Mouse (Mus musculus) activated CD4-positive, CD25-positive, alpha-beta regulatory T cell, adult 4 months (primary cell): ENCODE measurements around the gene Wdfy4. TPM values are rescaled to one million over a fixed set of nuclear protein-coding genes. Genes with fewer than 3 reads are reported as not detected.

ENCODE experiments used
- ATAC-seq: one replicate; pipeline ENCODE4 v1.8.0; 2017
- polyA plus RNA-seq, 2 experiments: library from polyadenylated mRNA; unstranded; fragments of 100-300 nt; shearing (Covaris generic); gene quantifications; one replicate each; pipeline ENCODE4 v1.2.1; 2017

The Wdfy4 gene
- polyA plus RNA-seq = under 1 TPM in 1 of 2 experiments, not detected in 1; 0.84 TPM

DNA sequence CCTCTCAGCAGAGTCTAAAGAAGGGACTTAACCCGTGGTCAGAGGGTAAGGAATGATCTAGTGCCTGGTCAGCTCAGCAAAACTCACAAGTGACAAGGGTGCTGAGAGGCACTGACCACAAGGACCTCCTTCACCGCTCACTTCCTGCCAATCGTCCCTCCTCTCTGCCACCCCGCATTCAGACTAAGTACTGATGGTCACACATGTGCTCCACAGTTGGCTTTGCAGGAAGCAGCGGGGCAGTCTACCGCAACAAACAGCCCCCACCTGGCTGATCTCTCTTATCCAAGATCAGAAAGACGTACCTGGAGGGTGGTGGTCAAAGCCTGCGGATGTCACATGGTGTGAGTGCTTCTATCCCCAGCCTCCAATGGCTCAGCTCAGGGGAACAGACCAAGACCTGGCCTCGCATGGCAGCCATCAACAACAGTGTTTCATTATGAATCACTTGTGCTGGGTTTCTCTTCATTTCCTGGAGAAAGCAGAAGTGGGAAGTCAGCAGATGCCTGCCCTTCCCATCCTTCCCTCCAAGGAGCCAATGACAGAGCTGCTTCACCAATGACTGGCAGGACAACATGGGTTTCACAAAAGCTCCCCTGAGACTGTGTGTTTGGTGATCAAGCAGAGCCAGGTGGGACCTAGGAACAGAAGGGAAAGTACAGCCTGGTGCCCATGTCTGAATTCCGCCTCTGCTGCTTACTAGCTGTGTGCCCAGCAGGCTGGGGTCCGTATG, at the start of gene Wdfy4:
Gene Wdfy4, minus strand, starts transcription at position 441 of the 733 bp plus-strand sequence.
- no peak for ATAC-seq

DNA sequence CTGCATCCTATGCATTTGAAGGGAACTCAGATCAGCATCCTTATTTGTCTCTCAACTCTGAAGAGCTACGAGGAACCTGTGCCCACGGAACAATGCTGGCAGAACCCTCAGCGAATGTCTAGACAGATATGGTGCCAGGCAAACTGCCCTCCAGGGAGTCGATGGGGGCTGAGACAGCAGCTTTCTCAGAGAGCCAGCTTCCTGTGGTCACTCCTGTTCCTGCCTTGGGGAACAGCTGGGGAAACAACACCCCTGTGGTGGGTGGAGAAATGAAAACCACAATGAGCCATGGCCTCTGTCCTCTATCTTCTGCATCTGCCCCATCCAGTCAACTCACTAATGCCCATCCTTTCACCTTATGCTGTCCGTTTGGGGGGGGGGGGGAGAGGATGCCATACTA, 46.7 kb upstream of the Wdfy4 start:
- no peak for ATAC-seq

DNA sequence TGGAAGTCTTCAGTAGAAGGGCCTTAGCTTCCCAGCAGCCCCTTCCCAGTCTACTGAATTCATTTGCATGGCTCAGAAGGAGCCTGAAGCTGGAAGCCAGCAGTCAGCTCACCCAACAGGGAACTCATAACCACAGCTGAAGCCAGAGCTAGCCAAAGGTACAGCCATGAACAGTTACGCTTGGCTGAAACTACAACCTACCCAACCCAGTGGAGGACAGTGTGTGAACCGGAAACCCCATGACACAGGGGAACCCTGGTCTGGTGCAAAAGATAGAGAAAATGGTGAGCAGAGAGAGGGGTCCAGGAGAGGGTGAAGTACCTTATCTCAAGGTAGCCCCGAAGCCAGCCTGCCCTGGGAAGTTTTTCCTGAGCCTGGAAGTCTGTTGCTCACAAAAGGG, 46.0 kb upstream of the Wdfy4 start:
- ATAC-seq = no peak

DNA sequence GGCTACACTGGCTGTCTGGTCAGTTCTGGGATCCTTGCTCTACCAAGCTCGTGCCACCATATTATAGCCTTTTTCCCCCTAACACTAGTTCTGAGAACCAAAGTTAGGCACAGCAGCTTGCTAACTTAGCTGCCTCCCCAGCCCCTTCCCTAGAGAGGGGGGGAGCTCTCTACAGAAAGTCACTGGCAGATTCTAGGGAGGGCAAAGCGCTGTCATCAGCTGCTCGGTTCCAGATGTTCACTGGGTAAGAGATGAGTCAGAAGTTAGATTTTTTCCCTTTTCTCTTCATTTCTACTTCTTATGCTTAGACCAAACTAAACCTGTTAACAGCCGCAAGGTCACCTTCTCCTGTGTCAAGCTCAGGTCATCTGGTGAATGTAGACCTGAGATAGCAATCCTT, 45.4 kb upstream of the Wdfy4 start:
- ATAC-seq = no peak

DNA sequence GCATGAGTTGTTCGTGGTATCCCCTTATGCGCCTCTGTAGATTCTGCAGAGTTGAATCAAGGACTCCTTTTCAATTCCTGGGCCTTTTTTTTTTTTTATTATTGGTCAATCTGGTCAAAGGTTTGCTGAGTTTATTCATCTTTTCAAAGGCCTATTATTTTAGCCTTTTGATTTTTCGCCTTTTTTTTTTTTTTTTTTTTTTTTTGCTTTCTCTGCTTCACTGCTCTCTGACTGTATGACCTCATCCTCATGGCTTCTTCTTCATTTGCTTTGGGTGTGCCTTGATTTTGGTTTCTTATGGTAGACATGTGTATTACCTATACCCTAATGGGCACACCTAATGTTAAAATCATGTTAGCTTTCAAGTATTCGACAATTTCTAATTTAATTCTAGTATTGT, 39.9 kb upstream of the Wdfy4 start:
- no peak for ATAC-seq

DNA sequence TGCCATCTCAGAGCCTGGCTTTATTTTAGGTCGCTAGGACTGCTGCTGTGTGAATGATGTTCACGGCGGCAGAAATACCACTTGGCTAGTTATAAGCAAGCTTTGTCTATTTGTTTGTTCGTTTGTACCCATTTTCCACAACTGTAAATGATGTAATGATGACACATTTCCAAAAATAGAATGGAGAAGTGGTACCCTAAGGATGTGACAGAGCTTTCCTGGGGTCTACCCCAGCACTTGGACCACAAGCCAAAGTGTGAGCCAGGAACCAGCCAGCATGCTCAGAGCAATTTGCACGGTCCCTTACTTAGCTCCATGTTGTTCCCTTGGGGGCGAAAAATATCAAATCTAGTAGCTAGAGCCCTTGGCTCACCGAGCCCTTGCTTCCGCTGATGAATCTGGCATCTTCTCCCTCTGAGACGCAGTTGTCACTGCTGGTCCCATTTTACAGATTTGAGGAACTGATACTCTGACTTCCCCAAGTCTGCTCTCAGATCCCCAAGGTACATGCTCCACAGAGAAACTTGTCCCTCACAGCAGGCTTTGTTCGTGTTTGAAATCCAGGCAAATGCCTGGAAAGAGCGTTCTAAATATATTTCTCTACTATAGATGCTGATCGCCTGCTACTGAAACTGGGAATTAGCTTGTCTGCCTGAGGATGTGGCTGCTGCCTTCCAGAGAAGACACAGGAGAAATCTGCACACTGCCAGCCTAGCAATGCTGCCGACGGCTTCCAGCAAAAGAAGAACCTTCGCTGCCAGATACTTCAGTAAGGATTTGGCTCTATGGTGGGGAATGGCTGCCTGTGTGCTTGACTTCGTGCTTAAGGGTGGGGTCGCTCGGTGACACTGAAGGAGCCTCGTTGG, 31.3 kb upstream of the Wdfy4 start:
- no peak for ATAC-seq

DNA sequence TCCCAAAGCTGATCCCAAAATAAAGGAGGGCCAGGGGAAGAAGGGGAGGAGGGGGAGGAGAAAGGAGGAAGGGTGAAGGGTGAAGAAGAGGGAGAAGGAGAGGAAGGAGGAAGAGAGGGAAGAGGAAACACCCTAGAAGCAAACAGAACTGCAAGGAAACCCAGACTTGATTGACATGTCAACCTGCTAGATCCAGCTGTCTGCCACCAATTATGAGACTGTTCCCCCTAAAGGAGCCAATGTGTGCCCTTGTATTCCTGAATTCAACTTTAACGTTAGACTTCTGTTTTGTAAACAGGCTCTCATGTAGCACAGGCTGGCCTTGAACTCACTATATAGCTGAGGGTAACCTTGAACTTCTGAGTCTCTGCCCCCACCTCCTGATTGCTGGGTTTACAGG, 29.9 kb upstream of the Wdfy4 start:
- ATAC-seq = no peak

DNA sequence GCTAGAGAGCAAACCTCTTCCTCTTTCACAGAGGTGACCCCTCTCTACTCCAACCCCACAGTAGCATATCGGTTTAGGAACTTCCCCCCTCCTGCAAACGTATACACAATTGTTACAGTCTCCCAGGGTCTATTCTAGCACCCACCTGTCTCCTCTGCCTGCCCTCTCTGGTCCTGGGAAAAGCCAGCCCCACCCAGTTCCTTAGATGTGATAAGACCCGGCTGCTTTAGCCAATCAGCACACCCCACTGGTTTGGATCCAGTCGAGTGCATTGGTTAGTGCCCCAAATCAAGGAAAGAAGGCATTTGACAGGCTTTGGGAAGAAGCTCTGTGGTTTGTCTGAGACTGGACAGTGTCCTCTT, 29.4 kb upstream of the Wdfy4 start:
- no peak for ATAC-seq

DNA sequence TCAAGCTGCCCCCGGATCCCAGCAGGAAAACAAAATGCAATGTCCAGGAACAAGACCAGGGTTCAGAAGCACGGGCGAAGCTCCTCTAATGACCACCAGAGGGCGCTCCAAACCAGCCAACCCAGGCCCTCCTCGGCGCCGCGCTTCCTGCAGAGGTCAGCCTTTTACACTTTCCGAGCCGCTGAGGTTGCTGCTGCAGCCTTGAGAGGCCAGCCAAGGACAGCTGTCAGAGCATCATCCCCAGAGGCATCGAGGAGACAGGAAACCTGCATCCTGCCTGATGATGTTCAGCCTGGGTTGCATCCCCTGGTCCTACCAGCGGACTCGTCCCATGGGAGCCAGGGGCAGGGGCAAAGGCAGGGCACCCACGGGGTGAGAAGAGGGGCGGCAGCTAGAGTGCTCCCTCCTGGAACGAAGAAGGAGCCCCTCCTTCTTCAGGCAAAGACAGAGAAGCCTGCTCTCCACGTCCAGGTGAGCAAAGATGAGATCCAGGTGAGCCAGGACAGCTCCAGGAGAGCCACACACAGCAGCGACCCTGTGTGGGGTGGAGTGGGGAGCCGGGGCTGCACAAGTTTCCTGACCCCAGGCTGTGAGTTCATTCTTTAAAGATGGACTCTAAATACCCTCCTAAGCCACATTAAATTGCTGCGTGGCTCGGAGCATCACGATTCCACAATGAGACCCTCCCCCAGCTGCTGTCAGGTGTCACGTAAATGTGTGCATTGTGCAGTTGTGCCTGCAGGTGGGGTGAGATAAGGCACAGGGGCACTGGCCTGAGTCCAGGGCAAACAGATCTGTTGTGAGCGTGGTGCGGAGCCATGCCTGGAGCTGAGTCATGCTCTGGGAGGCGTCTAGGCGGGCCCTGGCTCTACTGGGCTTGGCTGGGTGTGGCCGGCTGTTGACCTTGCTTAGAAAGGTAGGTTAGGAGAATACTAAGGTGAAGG, 28.8 kb upstream of the Wdfy4 start, which contains the start of gene Arhgap22:
Gene Arhgap22, plus strand, starts transcription at position 204 of the 944 bp plus-strand sequence.
- ATAC-seq = no peak

DNA sequence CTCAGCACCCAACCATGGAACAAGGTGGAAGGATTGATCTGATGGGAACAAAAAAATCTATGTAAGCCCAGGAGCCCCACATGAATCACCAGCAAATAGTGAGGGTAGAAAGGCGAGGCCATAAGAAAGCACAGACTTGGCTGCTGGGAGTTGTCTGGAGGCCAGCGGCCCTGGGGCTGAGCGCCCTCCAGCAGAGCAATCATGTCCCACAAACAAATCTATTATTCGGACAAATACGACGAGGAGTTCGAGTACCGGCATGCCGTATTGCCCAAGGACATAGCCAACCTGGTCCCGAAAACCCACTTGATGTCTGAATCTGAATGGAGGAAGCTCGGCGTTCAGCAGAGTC, 27.6 kb upstream of the Wdfy4 start:
- no peak for ATAC-seq

DNA sequence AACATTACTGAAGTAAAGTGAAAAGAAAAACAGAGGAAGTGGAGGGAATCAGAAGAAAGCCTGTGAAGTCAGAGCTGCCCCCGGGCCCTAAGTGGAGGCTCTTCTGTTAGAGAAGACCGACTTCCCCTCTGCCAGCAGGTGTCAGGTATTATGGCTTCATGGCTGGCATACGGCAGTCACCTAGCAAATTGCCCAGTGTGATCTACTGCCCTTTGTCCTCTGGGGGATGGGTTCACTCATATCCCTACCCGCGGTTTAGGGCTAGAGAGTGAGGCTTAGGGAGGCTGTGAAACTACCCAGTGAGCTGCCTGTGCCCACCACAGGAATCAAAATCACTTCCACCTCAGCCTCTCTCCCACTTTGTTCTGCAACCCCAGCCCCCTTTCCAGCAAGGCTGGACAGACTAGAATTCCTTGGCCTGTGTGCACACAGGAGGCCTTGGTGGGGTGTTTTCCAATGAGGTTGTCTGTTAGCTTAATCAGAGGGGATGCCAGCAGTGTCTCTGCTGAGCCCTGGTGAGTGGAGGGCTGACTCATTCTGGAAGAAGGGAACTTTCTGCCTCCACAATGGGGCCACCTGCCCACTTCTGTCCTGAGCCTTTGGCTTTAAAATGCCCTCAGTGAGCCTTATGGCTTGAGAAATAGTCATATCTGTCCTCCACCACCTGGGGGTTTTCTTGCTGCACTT, 27.1 kb upstream of the Wdfy4 start:
- ATAC-seq = no peak

DNA sequence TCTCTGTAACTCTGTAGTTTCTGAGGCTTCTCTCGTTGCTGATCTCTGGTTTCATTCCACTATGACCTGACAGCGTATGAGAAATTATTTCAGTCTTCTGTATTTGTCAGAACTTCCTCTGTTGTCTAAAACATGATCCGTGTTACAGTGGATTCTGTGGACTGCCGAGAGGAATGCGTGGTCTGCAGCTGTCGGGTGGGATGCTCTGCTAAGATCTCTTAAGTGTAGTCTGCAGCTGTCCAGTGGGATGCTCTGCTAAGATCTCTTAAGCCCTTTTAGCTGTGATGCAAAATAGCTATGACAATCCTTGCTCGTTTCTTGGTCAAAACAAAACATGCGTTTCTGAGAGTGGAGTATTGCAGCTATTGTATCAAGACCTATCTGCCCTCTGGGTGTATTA, 25.5 kb upstream of the Wdfy4 start:
- no peak for ATAC-seq

DNA sequence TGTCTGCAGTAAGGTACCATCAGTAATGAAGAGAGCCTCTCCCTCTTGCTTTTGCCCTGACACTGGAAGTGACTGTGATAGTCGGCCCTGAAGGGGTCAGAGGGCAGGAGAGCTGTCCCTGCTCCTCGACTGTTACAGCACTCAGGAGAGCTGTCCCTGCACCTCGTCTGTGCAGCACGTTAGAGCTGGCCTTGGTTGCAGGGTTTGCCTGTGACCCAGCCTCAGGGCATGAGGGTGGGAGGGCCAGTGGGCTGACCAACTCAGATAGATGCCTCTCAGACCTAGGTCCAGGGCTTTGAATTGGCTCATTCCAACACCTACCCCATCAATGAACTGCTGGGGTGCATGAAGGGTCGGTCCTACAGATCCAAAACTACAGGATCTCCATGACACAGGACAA, 23.0 kb upstream of the Wdfy4 start:
- no peak for ATAC-seq

DNA sequence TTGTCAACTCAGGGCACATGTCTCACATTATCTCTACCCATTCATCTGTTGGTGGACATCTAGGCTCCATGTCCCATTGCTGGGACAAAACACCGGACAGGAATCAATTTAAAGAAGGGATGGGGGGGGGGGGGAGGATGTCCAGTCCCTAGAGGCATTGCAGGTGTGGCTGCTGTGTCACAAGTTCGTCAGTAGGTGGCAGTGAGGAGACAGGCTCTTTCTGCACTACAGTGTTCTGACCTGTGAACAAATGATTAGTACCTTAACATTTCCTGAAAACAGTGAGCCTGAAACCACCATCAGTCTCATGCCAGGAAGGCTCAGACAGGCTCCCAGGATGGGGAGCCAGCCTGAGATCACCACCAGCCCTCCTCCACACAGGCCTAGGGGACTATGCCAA, 21.7 kb upstream of the Wdfy4 start:
- ATAC-seq = no peak

DNA sequence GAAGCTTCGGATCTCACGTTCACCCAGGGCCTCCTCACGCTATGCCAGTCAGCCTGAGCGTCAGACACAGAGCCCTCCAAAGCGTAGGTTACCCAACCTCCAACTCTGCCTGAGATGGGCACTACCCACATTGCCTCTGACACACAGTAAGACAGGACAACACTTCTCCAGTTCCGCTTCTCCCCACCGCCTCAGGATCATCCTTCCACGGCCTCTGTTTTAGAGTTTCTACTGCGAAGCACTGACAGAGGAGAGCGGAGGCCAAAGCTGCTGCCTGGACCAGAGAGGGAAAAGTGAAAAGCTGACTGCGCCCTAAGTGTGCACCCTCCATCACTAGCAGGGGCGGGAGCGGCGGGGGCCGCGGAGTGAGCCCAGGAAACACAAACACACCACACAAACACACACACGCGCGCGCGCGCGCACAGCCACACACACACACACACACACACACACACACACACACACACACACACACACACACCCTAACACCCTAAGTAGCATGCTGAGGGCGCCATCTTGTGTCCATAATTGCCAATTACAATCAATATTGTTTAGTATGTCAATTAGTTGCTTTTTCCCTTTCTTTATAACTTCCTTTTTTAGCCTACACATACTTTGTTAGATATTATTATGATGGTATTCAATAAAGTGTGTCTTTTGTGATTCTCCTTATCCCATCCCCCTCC, 20.1 kb upstream of the Wdfy4 start:
- ATAC-seq = no peak

DNA sequence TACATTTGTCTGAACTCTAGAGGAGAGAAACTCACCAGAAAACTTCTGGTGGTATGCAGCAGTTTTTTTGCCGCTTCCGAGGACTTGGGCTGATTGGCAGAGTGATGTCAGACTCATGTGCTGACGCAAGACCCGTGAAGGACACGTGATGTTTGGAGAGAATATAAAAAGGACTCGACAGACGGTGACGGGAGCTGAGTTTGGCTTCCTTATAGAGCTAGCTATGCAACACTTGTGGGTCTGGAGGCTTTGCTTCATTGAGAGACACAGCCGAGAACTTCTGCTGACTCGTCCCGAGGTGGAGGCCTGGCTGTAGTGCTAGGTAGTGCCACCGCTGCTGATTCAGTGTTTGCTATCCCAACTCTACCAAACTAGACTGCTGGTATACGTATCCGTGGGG, 18.5 kb upstream of the Wdfy4 start:
- ATAC-seq = no peak

DNA sequence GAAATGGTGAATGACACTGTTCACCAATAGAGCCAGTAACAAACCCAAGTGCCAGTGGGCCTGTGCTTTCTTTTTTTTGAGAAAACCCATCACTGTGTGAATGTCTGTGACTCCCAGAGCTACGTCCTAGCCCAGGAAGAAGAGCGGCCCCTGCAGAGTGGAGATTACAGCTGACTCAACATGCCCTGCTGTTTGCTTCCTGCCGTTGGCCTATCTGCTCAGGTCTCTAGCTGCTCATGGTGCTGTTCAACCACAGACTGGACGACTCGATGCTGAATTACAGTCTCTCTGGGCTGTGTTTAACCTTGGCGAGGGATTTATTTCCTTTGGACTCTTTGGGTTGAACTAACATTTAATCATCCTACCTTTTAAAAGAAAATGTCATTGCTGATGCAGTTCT, 17.6 kb upstream of the Wdfy4 start:
- no peak for ATAC-seq

DNA sequence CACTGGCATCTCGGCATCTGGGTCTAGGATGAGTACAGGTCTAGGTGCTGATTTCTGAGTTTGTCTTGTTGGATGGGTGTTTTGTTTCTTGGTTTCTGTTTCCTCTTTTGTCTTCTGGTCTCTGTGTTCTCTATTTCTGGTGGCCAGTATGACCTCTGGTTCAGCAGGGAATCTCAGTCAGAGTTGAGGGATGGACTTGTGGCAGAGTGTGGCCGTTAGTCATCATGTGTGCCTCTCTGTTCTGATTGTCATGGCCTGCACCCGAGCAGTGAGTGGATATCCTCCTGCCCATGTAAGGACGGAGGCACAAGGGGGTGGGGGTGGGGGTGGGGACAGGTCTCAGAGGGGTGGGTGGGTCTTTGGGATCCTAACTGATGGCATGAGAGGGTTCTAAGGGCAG, 16.9 kb upstream of the Wdfy4 start:
- ATAC-seq = no peak

DNA sequence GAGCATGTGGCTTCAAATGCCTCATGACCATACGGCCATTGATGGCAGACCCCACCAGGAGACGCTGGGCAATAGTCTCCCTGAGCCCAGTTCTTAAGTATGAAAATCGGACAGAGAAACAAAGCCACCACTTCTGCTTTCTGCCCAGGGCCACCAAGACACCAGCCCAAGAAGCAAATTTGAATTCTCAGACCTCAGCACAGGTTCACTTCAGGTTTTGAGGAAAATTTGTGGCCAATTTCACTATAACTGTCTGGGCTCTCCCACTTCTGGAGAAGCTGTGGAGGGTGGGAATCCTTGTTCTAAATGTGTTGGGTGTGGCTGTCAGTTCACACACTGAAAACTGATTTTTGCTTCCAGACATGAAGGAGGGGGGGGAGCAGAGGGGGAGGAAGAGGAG, 8.9 kb upstream of the Wdfy4 start:
- no peak for ATAC-seq

DNA sequence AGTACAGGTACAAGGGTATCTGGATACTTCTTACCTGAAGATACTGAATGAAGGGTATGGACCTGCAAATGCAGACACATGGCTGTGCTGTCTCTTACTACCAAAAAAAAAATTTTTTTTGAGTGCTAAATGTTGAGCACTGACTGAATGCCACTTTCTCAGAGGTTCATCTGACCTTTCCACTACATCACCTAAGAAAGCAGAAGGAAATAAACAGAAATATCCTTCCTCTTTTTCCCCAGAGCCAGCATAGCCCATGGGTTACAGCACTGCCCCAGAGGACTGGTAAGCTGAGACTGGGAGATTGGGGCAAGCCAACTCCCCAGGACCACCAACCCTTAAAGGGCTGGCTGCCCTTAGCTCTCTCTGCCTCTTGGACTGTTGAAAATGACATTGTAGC, 8.5 kb upstream of the Wdfy4 start:
- no peak for ATAC-seq

DNA sequence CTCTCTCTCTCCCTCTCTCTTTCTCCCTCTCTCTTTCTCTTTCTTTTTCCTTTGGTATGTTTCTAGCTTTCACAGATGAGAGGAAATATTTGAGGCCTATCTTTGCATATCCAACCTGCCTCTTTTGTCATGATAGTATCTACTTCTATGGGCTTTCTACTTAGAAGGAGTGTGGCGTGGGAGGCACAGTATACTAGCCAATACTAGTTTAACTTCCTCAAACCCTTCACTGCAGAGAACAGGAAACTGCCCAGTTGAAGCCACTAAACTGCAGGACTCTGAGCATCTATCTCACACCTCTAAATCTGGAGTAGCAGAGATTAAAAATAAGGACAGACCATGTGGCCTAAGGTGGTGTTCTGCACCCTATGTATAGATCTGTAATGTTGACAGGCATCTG, 5.3 kb upstream of the Wdfy4 start:
- no peak for ATAC-seq

DNA sequence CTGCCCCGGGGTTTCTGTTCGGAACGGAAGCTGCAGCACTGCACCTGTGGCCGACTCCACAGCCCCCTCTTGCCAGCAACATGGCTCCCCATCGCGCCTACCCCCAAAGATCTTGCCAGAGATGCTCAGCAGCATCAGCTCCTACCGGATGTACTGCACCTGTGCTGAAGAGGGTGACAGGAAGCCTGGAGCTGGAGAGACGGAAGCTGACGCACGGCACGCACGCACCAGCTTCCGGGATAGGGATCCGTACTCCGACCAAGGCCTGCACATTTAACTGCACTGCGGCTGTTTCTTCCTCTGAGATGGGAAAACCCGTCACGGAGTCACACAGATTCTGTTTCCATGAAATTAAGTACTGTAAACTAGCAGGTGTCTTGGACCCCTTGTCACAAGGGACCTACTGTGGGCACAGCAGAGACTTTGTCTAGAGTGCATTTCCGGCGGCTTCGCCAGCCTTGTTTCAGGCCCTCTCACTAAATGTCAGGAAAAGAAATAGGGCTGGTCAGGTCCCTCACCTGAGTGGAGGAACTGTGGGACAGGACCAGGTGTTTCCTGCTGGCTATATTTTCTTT, 4.6 kb upstream of the Wdfy4 start:
- ATAC-seq = no peak
